Mouse (Mus musculus) embryo, embryonic 11 days (tissue): ENCODE results near the gene Isoc2a.

Experiments
- DNase-seq: peaks from one replicate; pipeline ENCODE4 v3.0.0-alpha.2; 2015

The Isoc2a gene

GRCm38 (mm10) chr7:4919971-4920370 is 43.0 kb downstream of the Isoc2a start:
- DNase-seq = no peak

- DNase-seq = no peak
These were observed 43.5 kb downstream of the Isoc2a start for GRCm38 (mm10) chr7:4920496-4920895.

- DNase-seq = no peak
These were observed 44.2 kb downstream of the Isoc2a start for GRCm38 (mm10) chr7:4920976-4921823.

GRCm38 (mm10) chr7:4921824-4922482 is 45.0 kb downstream of the Isoc2a start, which contains the start of gene Nat14:
Gene Nat14 (plus strand): TSS chr7:4922028.
- DNase-seq = no peak

- DNase-seq = peak; percentile 92
These were observed 45.6 kb downstream of the Isoc2a start for GRCm38 (mm10) chr7:4922508-4922907.

GRCm38 (mm10) chr7:4922931-4923565 is 46.1 kb downstream of the Isoc2a start:
- peak; percentile 92 for DNase-seq

GRCm38 (mm10) chr7:4923586-4924364 is 46.8 kb downstream of the Isoc2a start:
- DNase-seq = peak; percentile 68

GRCm38 (mm10) chr7:4924483-4924882 is 47.5 kb downstream of the Isoc2a start:
- peak; percentile 54 for DNase-seq

- DNase-seq = peak; percentile 63
These were observed 47.9 kb downstream of the Isoc2a start for GRCm38 (mm10) chr7:4924891-4925301.

- peak; percentile 71 for DNase-seq
These were observed 48.8 kb downstream of the Isoc2a start, which contains the start of gene Ssc5d for GRCm38 (mm10) chr7:4925441-4926381. Gene Ssc5d (plus strand): TSS chr7:4925785.

GRCm38 (mm10) chr7:4926849-4927248 is 49.9 kb downstream of the Isoc2a start:
- DNase-seq = no peak

- no peak for DNase-seq
These were observed 50.8 kb downstream of the Isoc2a start for GRCm38 (mm10) chr7:4927711-4928110.

GRCm38 (mm10) chr7:4928323-4928722 is 51.4 kb downstream of the Isoc2a start:
- DNase-seq = no peak

- no peak for DNase-seq
These were observed 56.1 kb downstream of the Isoc2a start for GRCm38 (mm10) chr7:4933103-4933502.

- DNase-seq = no peak
These were observed 57.4 kb downstream of the Isoc2a start for GRCm38 (mm10) chr7:4934160-4934914.

- DNase-seq = no peak
These were observed 59.9 kb downstream of the Isoc2a start for GRCm38 (mm10) chr7:4936832-4937231.

- no peak for DNase-seq
These were observed 60.4 kb downstream of the Isoc2a start for GRCm38 (mm10) chr7:4937392-4937791.

- DNase-seq = peak; percentile 66
These were observed 61.5 kb downstream of the Isoc2a start for GRCm38 (mm10) chr7:4938456-4938855.

GRCm38 (mm10) chr7:4940068-4940479 is 63.1 kb downstream of the Isoc2a start:
- DNase-seq = peak; percentile 78

- no peak for DNase-seq
These were observed 65.7 kb downstream of the Isoc2a start for GRCm38 (mm10) chr7:4942673-4943072.
